Mouse (Mus musculus) neural tube, embryonic 14.5 days (tissue): ENCODE data around the gene Lmln. TPM values are rescaled to one million over a fixed set of nuclear protein-coding genes. Genes with fewer than 3 reads are reported as not detected.
"Not testable (repeated sequence)": the region's sequence is repeated elsewhere in the genome, so short reads cannot be mapped to it uniquely, and the experiment has no call there.

Experiments used
- ATAC-seq: fragments of 200-750 bp; cut with Nextera tagmentation; 2 replicates; pipeline ENCODE4 v1.8.0; 2017; ENCODE audit warnings: low read depth, mild to moderate bottlenecking, moderate TSS enrichment, moderate library complexity
- H3K27ac ChIP-seq: fragments of 300-500 bp; sonication (generic); 2 replicates; pipeline ENCODE4 v1.5.1; 2014; ENCODE audit warnings: low read depth, mild to moderate bottlenecking, control low read depth, low read length, moderate library complexity, mixed read lengths
- H3K27me3 ChIP-seq: fragments of 300-500 bp; sonication (generic); 2 replicates; pipeline ENCODE4 v1.6.1; 2014; ENCODE audit warnings: low read length; ENCODE audit not compliant: control insufficient read depth, insufficient read depth
- H3K36me3 ChIP-seq: fragments of 300-500 bp; sonication (generic); 2 replicates; pipeline ENCODE4 v1.6.1; 2014; ENCODE audit warnings: low read length, mixed read lengths; ENCODE audit not compliant: control insufficient read depth, insufficient read depth
- H3K4me1 ChIP-seq: fragments of 300-500 bp; sonication (generic); 2 replicates; pipeline ENCODE4 v1.6.1; 2014; ENCODE audit warnings: low read length; ENCODE audit not compliant: control insufficient read depth, insufficient read depth
- H3K4me2 ChIP-seq: fragments of 300-500 bp; sonication (generic); 2 replicates; pipeline ENCODE4 v1.6.1; 2014; ENCODE audit warnings: mild to moderate bottlenecking, low read depth, low read length, control low read depth
- H3K4me3 ChIP-seq: fragments of 300-500 bp; sonication (generic); 2 replicates; pipeline ENCODE4 v1.5.1; 2014; ENCODE audit warnings: low read depth, low read length, control low read depth, mixed read lengths
- H3K9ac ChIP-seq: fragments of 300-500 bp; sonication (generic); replicated peaks from 2 replicates; pipeline ENCODE4 v1.6.1; 2014; ENCODE audit warnings: low read depth, mild to moderate bottlenecking, control low read depth, low read length, mixed read lengths
- H3K9me3 ChIP-seq: fragments of 300-500 bp; sonication (generic); 2 replicates; pipeline ENCODE4 v1.6.1; 2016; ENCODE audit warnings: low read length; ENCODE audit not compliant: control insufficient read depth
- WGBS: fragments of 180-500 bp; shearing (Covaris S2); extraction: QIAGEN DNeasy Blood & Tissue Kit; methylation state at CpG from one replicate; pipeline ENCODE4 v1.1.7; 2014; 5-methylcytosine and 5-hydroxymethylcytosine counted together
- polyA plus RNA-seq: library from polyadenylated mRNA; unstranded; fragments of >200 nt; fragmentation: Nextera tagmentation; extraction: Ambion mirVana; gene quantifications from 2 replicates; pipeline ENCODE4 v1.2.1, GENCODE M21; 2014

The Lmln gene
- polyA plus RNA-seq, 1 experiment from 2014 or later = 4.9 TPM

DNA sequence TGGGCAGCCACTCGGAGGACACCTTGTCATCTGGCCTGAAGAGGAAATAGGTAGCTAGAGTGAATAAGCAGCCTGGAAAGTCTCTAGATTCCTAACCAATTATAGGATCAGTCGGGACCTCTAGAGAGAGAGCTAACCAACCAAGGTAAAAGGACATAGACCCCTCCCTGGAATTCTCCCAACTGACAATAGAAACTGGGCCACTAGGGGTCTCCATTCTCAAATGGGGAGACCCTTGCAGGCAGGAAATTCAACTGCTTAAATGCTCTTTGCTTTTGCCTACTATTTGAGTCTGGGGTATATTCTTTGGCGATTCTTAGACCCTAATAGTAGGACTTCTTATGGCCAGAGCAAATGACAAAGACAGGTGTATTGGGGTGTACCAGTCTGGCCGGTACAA lies 72.8 kb downstream of the Lmln start:
- H3K4me2 ChIP-seq = no peak overlapping the region
- H3K4me1 ChIP-seq = no peaks in the 10 kb centered on the region
- H3K27ac ChIP-seq = no peak overlapping the region
- WGBS = 77% methylated on average over 4 of the region's 4 CpGs
- H3K9me3 ChIP-seq = no peaks in the 10 kb centered on the region
- H3K36me3 ChIP-seq = no peaks in the 10 kb centered on the region
- H3K4me3 ChIP-seq = no peak overlapping the region
- H3K9ac ChIP-seq = no peak overlapping the region
- H3K27me3 ChIP-seq = no peaks in the 10 kb centered on the region
- no peak for ATAC-seq

DNA sequence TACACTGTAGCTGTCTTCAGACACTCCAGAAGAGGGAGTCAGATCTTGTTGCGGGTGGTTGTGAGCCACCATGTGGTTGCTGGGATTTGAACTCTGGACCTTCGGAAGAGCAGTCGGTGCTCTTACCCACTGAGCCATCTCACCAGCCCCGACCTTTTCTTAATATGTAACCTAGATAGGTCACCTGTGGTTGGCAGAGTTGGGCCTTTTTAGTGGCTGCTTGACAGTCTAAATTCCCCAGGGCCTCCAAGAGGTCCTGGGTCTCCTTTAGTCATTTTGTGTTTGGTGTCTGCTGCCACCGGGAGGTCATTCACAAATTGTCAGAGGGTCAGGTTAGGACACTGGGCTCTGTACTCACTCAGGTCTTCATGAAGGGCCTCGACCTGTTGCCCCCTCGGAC lies 76.7 kb downstream of the Lmln start:
- not testable (repeated sequence) for H3K4me2 ChIP-seq, H3K4me1 ChIP-seq, H3K9me3 ChIP-seq, H3K9ac ChIP-seq, H3K27me3 ChIP-seq, ATAC-seq, H3K27ac ChIP-seq, H3K36me3 ChIP-seq, H3K4me3 ChIP-seq
- 82% methylated on average over 6 of the region's 7 CpGs for WGBS

DNA sequence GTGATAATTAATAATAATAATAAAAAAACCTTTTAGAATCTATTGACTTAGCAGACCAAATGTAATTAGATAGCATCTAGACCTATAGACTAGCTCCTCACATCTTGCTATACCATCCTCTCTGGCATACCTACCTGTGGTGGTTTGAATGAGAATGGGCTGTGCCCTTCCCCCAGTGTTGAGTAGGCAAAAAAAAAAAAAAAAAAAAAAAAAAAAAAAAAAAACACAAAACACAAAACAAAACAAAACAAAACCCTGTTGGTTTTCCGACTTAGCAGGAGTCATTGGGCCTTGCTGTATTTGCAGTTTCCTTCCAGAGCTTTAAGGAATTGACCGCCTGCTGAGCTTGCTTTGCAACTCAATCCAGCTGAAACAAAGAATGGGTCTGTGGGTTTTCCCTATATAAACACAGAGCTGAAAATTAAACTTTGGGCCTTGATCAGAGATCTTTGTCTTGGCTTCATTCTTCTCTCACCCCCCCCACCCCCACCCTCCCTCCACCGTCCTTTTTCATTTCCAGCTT lies 79.5 kb downstream of the Lmln start:
- 43% methylated on average over 3 of the region's 3 CpGs for WGBS
- no peak overlapping the region for H3K4me3 ChIP-seq
- ATAC-seq = no peak
- no peaks in the 10 kb centered on the region for H3K4me1 ChIP-seq
- no peak overlapping the region for H3K27ac ChIP-seq
- H3K9ac ChIP-seq = no peak overlapping the region
- H3K4me2 ChIP-seq = no peak overlapping the region
- no peaks in the 10 kb centered on the region for H3K36me3 ChIP-seq
- no peaks in the 10 kb centered on the region for H3K27me3 ChIP-seq
- no peaks in the 10 kb centered on the region for H3K9me3 ChIP-seq

DNA sequence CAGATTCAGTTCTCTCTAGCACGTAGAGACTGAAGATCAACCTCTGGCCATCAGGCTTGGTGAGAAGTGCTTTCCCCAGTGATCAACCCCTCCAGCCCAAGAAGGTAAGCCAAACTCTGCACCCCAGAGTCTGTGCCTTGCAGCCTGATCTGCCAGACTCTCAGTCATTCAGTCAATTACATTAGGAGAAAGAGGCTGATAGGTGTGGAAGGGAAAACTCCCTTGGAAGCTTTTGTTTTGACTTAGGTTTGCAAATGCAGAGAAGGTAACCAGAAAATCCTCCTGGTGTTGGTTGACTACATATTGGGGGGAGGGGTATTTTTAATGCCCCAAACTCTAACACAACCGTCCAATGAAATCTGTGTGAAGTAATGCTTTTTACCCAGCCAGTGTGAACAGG lies 81.1 kb downstream of the Lmln start:
- H3K27me3 ChIP-seq = no peaks in the 10 kb centered on the region
- no peaks in the 10 kb centered on the region for H3K36me3 ChIP-seq
- no peak overlapping the region for H3K4me3 ChIP-seq
- no peak overlapping the region for H3K9ac ChIP-seq
- H3K9me3 ChIP-seq = no peaks in the 10 kb centered on the region
- ATAC-seq = no peak
- 89% methylated on average over 2 of the region's 2 CpGs for WGBS
- no peak overlapping the region for H3K4me2 ChIP-seq
- no peak overlapping the region for H3K27ac ChIP-seq
- H3K4me1 ChIP-seq = no peaks in the 10 kb centered on the region

DNA sequence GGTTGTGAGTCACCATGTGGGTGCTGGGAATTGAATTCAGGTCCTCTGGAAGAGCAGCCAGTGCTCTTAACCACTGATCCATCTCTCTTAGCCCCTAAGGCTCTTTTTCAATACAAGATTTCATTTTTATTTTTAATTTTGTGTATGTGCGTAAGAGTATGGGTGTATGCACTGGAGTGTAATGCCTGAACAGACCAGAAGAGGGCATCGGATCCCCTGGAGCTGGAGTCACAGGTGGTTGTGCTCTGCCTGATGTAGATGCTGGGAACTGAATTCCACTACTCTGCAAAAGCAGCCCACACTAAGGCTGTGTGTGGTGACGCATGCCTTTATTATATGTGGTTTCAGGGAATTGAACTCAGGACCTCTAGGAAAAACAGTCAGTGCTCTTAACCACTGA lies 83.9 kb downstream of the Lmln start:
- H3K4me3 ChIP-seq = no peak overlapping the region
- 98% methylated on average over 3 of the region's 3 CpGs for WGBS
- no peaks in the 10 kb centered on the region for H3K9me3 ChIP-seq
- H3K36me3 ChIP-seq = no peaks in the 10 kb centered on the region
- H3K4me2 ChIP-seq = no peak overlapping the region
- ATAC-seq = no peak
- no peak overlapping the region for H3K27ac ChIP-seq
- H3K4me1 ChIP-seq = no peaks in the 10 kb centered on the region
- H3K27me3 ChIP-seq = no peaks in the 10 kb centered on the region
- no peak overlapping the region for H3K9ac ChIP-seq

DNA sequence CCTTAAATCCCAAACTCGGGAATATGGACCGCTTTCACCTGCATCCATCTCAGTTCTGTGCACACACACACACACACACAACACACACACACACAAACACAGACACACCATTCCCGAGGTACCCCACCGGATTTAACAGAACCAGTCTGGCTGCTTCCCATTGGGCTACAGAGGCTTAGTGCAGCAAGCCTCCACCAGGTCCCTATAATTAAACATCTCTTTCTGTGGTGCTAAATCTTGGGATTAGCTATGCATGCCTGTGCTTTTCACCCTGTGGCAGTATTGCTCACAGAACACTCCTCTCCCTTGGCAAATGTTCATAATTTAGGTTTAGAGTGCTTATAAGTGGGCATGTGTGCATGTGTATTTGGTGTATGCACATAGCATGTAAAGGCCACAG lies 85.8 kb downstream of the Lmln start:
- Histone ChIP-seq H3K27ac (no peak overlapping the region), H3K4me1 (no peaks in the 10 kb centered on the region), H3K4me2 (no peak overlapping the region), H3K27me3 (no peaks in the 10 kb centered on the region), H3K9me3 (no peaks in the 10 kb centered on the region), H3K4me3 (no peak overlapping the region), H3K9ac (no peak overlapping the region), H3K36me3 (no peaks in the 10 kb centered on the region)
- 86% methylated on average over 4 of the region's 4 CpGs for WGBS
- ATAC-seq = no peak

DNA sequence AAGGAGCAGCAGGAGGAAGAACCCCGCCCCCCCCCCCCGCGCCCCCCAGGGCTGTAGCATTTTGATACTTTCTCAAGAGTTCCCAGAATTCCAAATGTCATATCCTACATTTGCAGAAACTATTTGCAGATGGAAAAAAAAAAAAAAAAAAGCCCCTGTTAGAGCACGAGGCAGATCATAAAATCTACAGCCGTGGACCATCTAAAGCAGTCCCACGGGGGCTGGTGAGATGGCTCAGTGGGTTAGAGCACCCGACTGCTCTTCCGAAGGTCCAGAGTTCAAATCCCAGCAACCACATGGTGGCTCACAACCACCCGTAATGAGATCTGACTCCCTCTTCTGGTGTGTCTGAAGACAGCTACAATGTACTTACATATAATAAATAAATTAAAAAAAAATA lies 88.6 kb downstream of the Lmln start:
- not testable (repeated sequence) for H3K4me2 ChIP-seq, H3K9me3 ChIP-seq, H3K36me3 ChIP-seq, H3K27ac ChIP-seq, H3K9ac ChIP-seq, H3K4me3 ChIP-seq, H3K4me1 ChIP-seq, ATAC-seq, H3K27me3 ChIP-seq
- WGBS = 78% methylated on average over 8 of the region's 9 CpGs

DNA sequence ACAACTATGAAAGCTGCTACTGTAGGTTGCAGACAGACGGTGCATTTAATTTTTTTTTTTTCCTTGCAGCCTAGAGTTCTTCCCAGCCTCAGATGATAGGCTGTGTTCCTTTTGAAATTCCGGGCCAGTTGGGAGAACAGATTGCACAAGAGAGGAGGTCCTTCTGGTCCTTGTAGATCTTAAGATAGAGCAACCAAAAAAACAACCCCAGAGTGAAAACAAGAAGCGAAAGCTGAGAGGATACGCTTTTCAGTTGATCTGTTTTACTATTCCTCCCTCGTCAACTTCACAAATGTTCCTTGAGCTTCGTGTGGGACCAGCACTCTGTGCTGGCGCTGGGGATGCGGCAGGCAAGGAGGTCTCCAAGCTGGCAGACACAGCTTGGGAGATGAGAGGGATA lies 89.2 kb downstream of the Lmln start:
- H3K4me1 ChIP-seq = no peaks in the 10 kb centered on the region
- no peak overlapping the region for H3K27ac ChIP-seq
- WGBS = 79% methylated on average over 8 of the region's 8 CpGs
- H3K9me3 ChIP-seq = no peaks in the 10 kb centered on the region
- ATAC-seq = no peak
- H3K9ac ChIP-seq = no peak overlapping the region
- no peaks in the 10 kb centered on the region for H3K36me3 ChIP-seq
- no peaks in the 10 kb centered on the region for H3K27me3 ChIP-seq
- no peak overlapping the region for H3K4me3 ChIP-seq
- no peak overlapping the region for H3K4me2 ChIP-seq

DNA sequence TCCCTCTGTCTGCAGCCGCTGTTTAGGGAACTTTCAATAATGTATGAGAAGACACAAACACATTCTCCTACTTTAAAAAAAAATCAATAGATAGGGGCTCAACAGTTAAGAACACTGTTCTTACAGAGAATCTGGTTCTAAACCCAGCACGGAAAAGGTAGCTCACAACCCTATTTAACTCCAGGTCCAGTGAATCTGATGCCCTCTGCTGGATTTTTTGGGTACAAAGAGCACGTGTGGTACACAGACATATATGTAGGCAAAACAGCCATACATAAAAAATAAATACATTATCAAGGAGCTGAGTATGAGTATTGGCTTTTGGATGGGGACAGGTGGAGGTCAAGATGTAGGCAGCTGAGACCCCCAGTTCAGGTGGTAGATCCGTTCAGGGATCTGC lies 92.7 kb downstream of the Lmln start:
- ATAC-seq = no peak
- H3K9me3 ChIP-seq = no peaks in the 10 kb centered on the region
- WGBS = 57% methylated on average over 4 of the region's 4 CpGs

DNA sequence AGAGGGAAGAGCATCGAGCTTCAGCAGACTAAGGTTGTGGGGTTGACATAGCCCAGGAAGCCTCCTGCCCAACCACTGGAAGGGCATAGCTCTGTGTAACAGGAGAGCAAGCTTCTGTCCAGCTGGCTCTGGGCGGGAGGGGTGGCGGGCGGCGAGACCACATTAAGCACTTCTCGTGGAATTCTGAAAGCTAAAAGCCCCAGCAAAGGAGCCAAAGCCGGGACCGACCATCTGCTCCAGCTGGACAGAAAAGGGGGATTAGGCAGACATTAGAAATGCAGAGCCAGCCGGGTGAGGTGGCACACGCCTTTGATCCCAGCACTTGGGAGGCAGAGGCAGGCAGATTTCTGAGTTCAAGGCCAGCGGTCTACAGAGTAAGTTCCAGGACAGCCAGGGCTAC lies 95.7 kb downstream of the Lmln start:
- Histone ChIP-seq H3K4me3 (no peak overlapping the region), H3K27ac (no peak overlapping the region), H3K9me3 (no peaks in the 10 kb centered on the region; the same call in 1 of the 2 replicates), H3K9ac (no peak overlapping the region), H3K4me2 (no peak overlapping the region), H3K36me3 (no peaks in the 10 kb centered on the region), H3K4me1 (no peaks in the 10 kb centered on the region), H3K27me3 (no peaks in the 10 kb centered on the region)
- ATAC-seq = no peak
- WGBS = 84% methylated on average over 11 of the region's 11 CpGs

More for the DNA sequence above, 92.7 kb downstream of the Lmln start:
- Histone ChIP-seq H3K4me3 (no peak overlapping the region), H3K36me3 (no peaks in the 10 kb centered on the region), H3K27me3 (no peaks in the 10 kb centered on the region), H3K4me1 (no peaks in the 10 kb centered on the region), H3K27ac (no peak overlapping the region), H3K9ac (no peak overlapping the region), H3K4me2 (no peak overlapping the region)
